Mouse (Mus musculus) E14TG2a.4 (cell line): ENCODE data around the gene Gm21739.
"Not testable (repeated sequence)": the region's sequence is repeated elsewhere in the genome, so short reads cannot be mapped to it uniquely, and the experiment has no call there.

Source experiments
- H3K27me3 ChIP-seq: 2 replicates; pipeline ENCODE4 v1.6.1; 2014; ENCODE audit warnings: low read length, control low read depth; ENCODE audit not compliant: insufficient read depth
- H3K36me3 ChIP-seq: 2 replicates; pipeline ENCODE4 v1.6.1; 2014; ENCODE audit warnings: low read length, control low read depth; ENCODE audit not compliant: insufficient read depth
- H3K4me1 ChIP-seq: replicated peaks from 2 replicates; pipeline ENCODE4 v1.6.1; 2014; ENCODE audit warnings: low read depth, low read length, control low read depth
- H3K4me3 ChIP-seq: replicated peaks from 2 replicates; pipeline ENCODE4 v1.5.1; 2014; ENCODE audit warnings: mild to moderate bottlenecking, low read length
- H3K9me3 ChIP-seq: 2 replicates; pipeline ENCODE4 v1.6.1; 2014; ENCODE audit warnings: low read length, control low read depth

Gene Gm21739

GRCm38 (mm10) chrY:44264344-44264743, at the start of gene Gm21739:
Gene Gm21739 (minus strand): TSS chrY:44264444.
- not testable (repeated sequence) for H3K36me3 ChIP-seq, H3K4me1 ChIP-seq, H3K4me3 ChIP-seq, H3K9me3 ChIP-seq, H3K27me3 ChIP-seq
